Mouse (Mus musculus): ENCODE measurements around the gene Sipa1l3. TPM values are rescaled to one million over a fixed set of nuclear protein-coding genes. Genes with fewer than 3 reads are reported as not detected.

Sipa1l3 gene
- polyA plus RNA-seq, 1 experiment: 63.3 TPM

DNA sequence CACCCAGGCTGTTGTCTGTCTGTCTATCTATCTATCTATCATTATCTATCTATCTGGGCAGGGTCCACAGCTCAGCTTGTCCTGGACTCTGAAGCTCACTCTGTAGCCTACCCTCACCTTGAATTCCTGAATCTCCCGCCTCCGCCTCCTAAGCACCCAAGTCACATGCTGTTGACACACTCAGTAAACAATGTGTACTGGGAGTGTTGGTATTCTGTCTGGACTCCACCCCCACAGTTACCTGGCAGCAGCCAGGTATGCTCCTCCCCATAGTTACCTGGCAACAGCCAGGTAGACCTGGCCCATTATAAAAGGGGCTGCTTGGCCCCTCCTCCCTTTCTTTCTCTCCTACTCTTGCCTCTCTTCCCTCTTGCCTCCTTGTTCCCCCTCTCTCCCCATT, 230.4 kb downstream of the Sipa1l3 start:
- no peak overlapping the region for H3K27ac ChIP-seq (ENCODE audit: insufficient read depth, low read length)
- peaks cover 22% of the 10 kb centered on the region for H3K4me1 ChIP-seq (ENCODE audit: control insufficient read depth, insufficient read depth, low read length)
- no peak overlapping the region for H3K4me3 ChIP-seq (replicated peaks; ENCODE audit: insufficient read depth, low read depth, low read length)
- 98% methylated on average over 2 of the region's 2 CpGs for WGBS
- DNase-seq: no peak
- TF ChIP-seq POLR2A (IDR thresholded peaks at IDR 0.05; ENCODE audit: borderline replicate concordance, insufficient read depth, low read length) (no peak), CTCF (IDR thresholded peaks at IDR 0.05; ENCODE audit: borderline replicate concordance, insufficient read depth, low read depth, low read length) (no peak)
- H3K27me3 ChIP-seq (ENCODE audit: control insufficient read depth, insufficient read depth, low read length): no peaks in the 10 kb centered on the region

- Histone ChIP-seq H3K4me1 (ENCODE audit: control insufficient read depth, insufficient read depth, low read length) (peaks cover 16% of the 10 kb centered on the region), H3K27me3 (ENCODE audit: control insufficient read depth, insufficient read depth, low read length) (no peaks in the 10 kb centered on the region), H3K4me3 (replicated peaks; ENCODE audit: insufficient read depth, low read depth, low read length) (no peak overlapping the region), H3K27ac (ENCODE audit: insufficient read depth, low read length) (no peak overlapping the region)
- DNase-seq: no peak
- no peak for TF ChIP-seq CTCF (IDR thresholded peaks at IDR 0.05; ENCODE audit: borderline replicate concordance, insufficient read depth, low read depth, low read length)
- TF ChIP-seq POLR2A (IDR thresholded peaks at IDR 0.05; ENCODE audit: borderline replicate concordance, insufficient read depth, low read length): no peak
- 89% methylated on average over 7 of the region's 7 CpGs for WGBS
These were observed 231.0 kb downstream of the Sipa1l3 start for GRCm38 (mm10) chr7:29287481-29287880.

- Histone ChIP-seq H3K4me3 (replicated peaks; ENCODE audit: insufficient read depth, low read depth, low read length) (no peak overlapping the region), H3K4me1 (ENCODE audit: control insufficient read depth, insufficient read depth, low read length) (no peaks in the 10 kb centered on the region; the same call in none of the 2 replicates), H3K27me3 (ENCODE audit: control insufficient read depth, insufficient read depth, low read length) (no peaks in the 10 kb centered on the region), H3K27ac (ENCODE audit: insufficient read depth, low read length) (no peak overlapping the region)
- WGBS: 96% methylated on average over 6 of the region's 6 CpGs
- TF ChIP-seq CTCF (IDR thresholded peaks at IDR 0.05; ENCODE audit: borderline replicate concordance, insufficient read depth, low read depth, low read length) (no peak), POLR2A (IDR thresholded peaks at IDR 0.05; ENCODE audit: borderline replicate concordance, insufficient read depth, low read length) (no peak)
- DNase-seq: no peak
These were observed 233.9 kb downstream of the Sipa1l3 start for GRCm38 (mm10) chr7:29284523-29284922.

DNA sequence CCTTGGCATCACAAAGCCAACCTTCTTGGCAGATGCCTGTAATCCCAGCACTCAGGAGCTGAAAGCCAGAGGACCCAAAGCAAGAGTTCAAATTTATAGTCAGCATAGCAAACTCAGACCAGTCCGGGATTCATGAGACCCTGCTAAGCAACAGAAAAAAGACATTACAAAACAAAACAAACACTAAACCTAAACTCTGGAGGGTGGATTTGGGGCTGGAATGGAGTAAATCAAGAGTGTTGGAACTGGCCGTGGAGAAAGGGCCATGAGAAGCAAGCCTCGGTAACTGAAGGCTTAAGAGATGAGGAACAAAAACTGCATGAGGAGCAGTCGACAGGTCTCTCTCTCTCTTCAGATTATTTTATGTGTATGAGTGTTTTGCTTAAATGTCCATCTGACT, 234.6 kb downstream of the Sipa1l3 start:
- Histone ChIP-seq H3K4me1 (ENCODE audit: control insufficient read depth, insufficient read depth, low read length) (no peaks in the 10 kb centered on the region; the same call in none of the 2 replicates), H3K27ac (ENCODE audit: insufficient read depth, low read length) (no peak overlapping the region), H3K4me3 (replicated peaks; ENCODE audit: insufficient read depth, low read depth, low read length) (no peak overlapping the region), H3K27me3 (ENCODE audit: control insufficient read depth, insufficient read depth, low read length) (no peaks in the 10 kb centered on the region)
- WGBS: 86% methylated on average over 4 of the region's 4 CpGs
- TF ChIP-seq CTCF (IDR thresholded peaks at IDR 0.05; ENCODE audit: borderline replicate concordance, insufficient read depth, low read depth, low read length): no peak
- TF ChIP-seq POLR2A (IDR thresholded peaks at IDR 0.05; ENCODE audit: borderline replicate concordance, insufficient read depth, low read length): no peak
- DNase-seq: no peak

DNA sequence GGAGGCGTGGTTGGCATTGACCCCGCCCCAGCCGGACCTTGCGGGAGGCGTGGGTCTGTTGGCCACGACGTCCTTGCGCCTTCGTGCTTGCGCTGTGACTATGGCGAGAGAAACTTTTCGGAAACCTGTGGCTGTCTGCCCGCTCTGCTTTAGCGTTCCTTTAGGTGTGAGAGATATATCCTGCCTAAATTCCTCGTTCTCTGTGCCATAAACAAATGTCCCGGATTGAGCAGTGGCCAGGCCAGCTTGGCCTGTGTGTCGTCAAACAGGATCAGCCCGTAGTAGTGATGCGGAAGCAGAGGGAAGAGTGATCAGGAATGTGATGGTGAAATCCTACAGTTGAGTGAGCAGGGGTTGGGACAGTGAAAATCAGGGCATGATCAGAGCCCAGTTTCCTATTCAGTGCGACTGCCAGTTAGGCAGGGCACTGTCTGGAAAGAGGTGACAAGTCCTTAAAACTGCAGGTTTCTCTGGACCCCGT, 236.3 kb downstream of the Sipa1l3 start:
- Histone ChIP-seq H3K4me3 (replicated peaks; ENCODE audit: insufficient read depth, low read depth, low read length) (peak overlapping the region; percentile 73), H3K4me1 (ENCODE audit: control insufficient read depth, insufficient read depth, low read length) (no peaks in the 10 kb centered on the region; the same call in none of the 2 replicates), H3K27me3 (ENCODE audit: control insufficient read depth, insufficient read depth, low read length) (no peaks in the 10 kb centered on the region), H3K27ac (ENCODE audit: insufficient read depth, low read length) (no peak overlapping the region)
- WGBS: 10% methylated on average over 21 of the region's 21 CpGs
- TF ChIP-seq POLR2A (IDR thresholded peaks at IDR 0.05; ENCODE audit: borderline replicate concordance, insufficient read depth, low read length) (no peak), CTCF (IDR thresholded peaks at IDR 0.05; ENCODE audit: borderline replicate concordance, insufficient read depth, low read depth, low read length) (no peak)
- no peak for DNase-seq

DNA sequence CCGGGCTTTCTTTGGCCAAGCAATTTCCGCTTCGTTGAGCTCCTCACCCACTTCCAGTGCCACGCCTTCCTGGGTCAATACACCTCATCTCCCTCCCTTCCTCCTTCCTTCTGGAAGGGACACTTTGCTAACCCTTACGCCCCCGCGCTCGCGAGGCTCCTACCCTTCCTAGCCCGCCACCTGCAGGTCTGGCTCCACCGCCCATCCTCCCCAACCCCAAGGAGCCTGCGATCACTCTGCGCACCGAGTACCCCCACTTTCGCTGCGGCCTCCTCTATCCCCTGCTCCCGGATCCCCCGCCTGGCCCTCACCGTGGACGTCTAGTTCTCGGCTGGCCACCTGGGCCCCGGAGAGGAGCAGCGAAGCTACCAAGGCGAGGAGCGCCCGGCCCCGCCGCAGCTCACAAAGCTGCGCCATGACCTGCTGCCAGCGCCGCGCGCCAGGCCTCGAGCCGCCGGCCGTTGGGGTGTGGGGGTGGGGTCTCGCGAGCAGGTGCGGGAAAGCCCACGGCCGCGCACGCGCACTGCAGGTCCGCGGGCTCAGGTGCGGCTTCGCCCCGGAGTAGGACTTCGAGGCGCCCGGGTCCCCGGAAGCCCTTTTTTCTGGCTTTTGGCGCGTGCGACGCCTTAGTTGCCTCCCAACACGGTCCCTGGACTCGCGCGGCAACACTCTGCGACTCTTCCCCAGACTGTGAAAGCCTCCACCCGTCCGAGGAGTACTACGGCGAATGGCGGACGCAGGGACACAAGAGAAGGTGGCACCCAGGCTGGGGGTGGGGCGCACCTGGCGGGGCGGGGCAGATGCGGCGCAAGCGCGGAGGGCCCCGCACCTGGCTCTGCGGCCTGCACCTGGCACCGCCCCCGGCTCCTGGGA, 237.0 kb downstream of the Sipa1l3 start, which contains the start of gene Spint2:
TSS of gene Spint2 (minus strand) at position 712 of the 873 bp plus-strand sequence.
- WGBS: under 1% methylated on average over 79 of the region's 80 CpGs
- Histone ChIP-seq H3K4me3 (replicated peaks; ENCODE audit: insufficient read depth, low read depth, low read length) (peak within 1 kb of the TSS; percentile 73), H3K4me1 (ENCODE audit: control insufficient read depth, insufficient read depth, low read length) (peaks cover 2% of the 10 kb centered on the region), H3K27me3 (ENCODE audit: control insufficient read depth, insufficient read depth, low read length) (no peaks in the 10 kb centered on the region), H3K27ac (ENCODE audit: insufficient read depth, low read length) (peak within 1 kb of the TSS; percentile 55)
- no peak for TF ChIP-seq CTCF (IDR thresholded peaks at IDR 0.05; ENCODE audit: borderline replicate concordance, insufficient read depth, low read depth, low read length)
- peak; percentile 45; the same call in 1 of the 2 replicates for TF ChIP-seq POLR2A (IDR thresholded peaks at IDR 0.05; ENCODE audit: borderline replicate concordance, insufficient read depth, low read length)
- peak; percentile 82 to 84 for DNase-seq

- 12% methylated on average over 13 of the region's 13 CpGs for WGBS
- H3K4me1 ChIP-seq (ENCODE audit: control insufficient read depth, insufficient read depth, low read length): peaks cover 2% of the 10 kb centered on the region
- TF ChIP-seq POLR2A (IDR thresholded peaks at IDR 0.05; ENCODE audit: borderline replicate concordance, insufficient read depth, low read length) (no peak), CTCF (IDR thresholded peaks at IDR 0.05; ENCODE audit: borderline replicate concordance, insufficient read depth, low read depth, low read length) (no peak)
These were observed 237.6 kb downstream of the Sipa1l3 start for GRCm38 (mm10) chr7:29280801-29281200.

More at GRCm38 (mm10) chr7:29280801-29281200, 237.6 kb downstream of the Sipa1l3 start:
- H3K4me3 ChIP-seq (replicated peaks; ENCODE audit: insufficient read depth, low read depth, low read length): peak overlapping the region; percentile 73
- peak in 1 of 2 experiments; percentile 26 for DNase-seq
- no peaks in the 10 kb centered on the region for H3K27me3 ChIP-seq (ENCODE audit: control insufficient read depth, insufficient read depth, low read length)
- H3K27ac ChIP-seq (ENCODE audit: insufficient read depth, low read length): no peak overlapping the region
